Mouse (Mus musculus) liver, embryonic 14.5 days (tissue): ENCODE data around the gene Gm13023. TPM values are rescaled to one million over a fixed set of nuclear protein-coding genes. Genes with fewer than 3 reads are reported as not detected.
"Not testable (repeated sequence)": the region's sequence is repeated elsewhere in the genome, so short reads cannot be mapped to it uniquely, and the experiment has no call there.

Experiments used
- ATAC-seq: fragments of 200-750 bp; cut with Nextera tagmentation; 2 replicates; pipeline ENCODE4 v1.8.0; 2017; ENCODE audit warnings: moderate number of reproducible peaks, mild to moderate bottlenecking, moderate library complexity; ENCODE audit not compliant: insufficient read depth
- DNase-seq, 3 experiments: peaks; one replicate each; pipeline ENCODE4 v3.0.0-alpha.2; 2012 to 2013; ENCODE audit warnings: low read depth in 3 of 3, low spot score in 3 of 3
- H3K27ac ChIP-seq: fragments of 300-500 bp; sonication (generic); 2 replicates; pipeline ENCODE4 v1.5.1; 2014; ENCODE audit warnings: moderate library complexity, mild to moderate bottlenecking, control low read depth, inconsistent platforms
- H3K27me3 ChIP-seq: fragments of 300-500 bp; sonication (generic); 2 replicates; pipeline ENCODE4 v1.6.1; 2014; ENCODE audit warnings: mild to moderate bottlenecking, low read length, moderate library complexity; ENCODE audit not compliant: control insufficient read depth, insufficient read depth
- H3K36me3 ChIP-seq: fragments of 300-500 bp; sonication (generic); replicated peaks from 2 replicates; pipeline ENCODE4 v1.6.1; 2014; ENCODE audit warnings: low read depth; ENCODE audit not compliant: control insufficient read depth, insufficient read depth
- H3K4me1 ChIP-seq, 2 experiments: fragments of 200-500 bp in 1 of 2; fragments of 300-500 bp in 1 of 2; sonication (generic) in 1 of 2; replicated peaks; 2 replicates each; pipeline ENCODE4 v1.6.1; 2012 to 2014; ENCODE audit warnings: antibody characterized with exemption in 1 of 2, inconsistent platforms in 1 of 2, low read length in 1 of 2; ENCODE audit not compliant: control insufficient read depth in 2 of 2, insufficient read depth in 2 of 2
- H3K4me2 ChIP-seq: fragments of 300-500 bp; sonication (generic); 2 replicates; pipeline ENCODE4 v1.6.1; 2014; ENCODE audit warnings: low read depth, mild to moderate bottlenecking, control low read depth, moderate library complexity
- H3K4me3 ChIP-seq, 2 experiments: fragments of 200-500 bp in 1 of 2; fragments of 300-500 bp in 1 of 2; sonication (generic) in 1 of 2; 2 replicates each; pipeline ENCODE4 v1.5.1; 2012 to 2014; ENCODE audit warnings: low read depth in 2 of 2, low read length in 2 of 2, mild to moderate bottlenecking in 2 of 2, control low read depth in 1 of 2, inconsistent platforms in 1 of 2, moderate library complexity in 1 of 2; ENCODE audit not compliant: insufficient read depth in 1 of 2
- H3K9ac ChIP-seq: fragments of 300-500 bp; sonication (generic); replicated peaks from 2 replicates; pipeline ENCODE4 v1.6.1; 2014; ENCODE audit warnings: mild to moderate bottlenecking, control low read depth, moderate library complexity
- H3K9me3 ChIP-seq: fragments of 300-500 bp; sonication (generic); 2 replicates; pipeline ENCODE4 v1.6.1; 2016; ENCODE audit warnings: low read length, mixed read lengths; ENCODE audit not compliant: control insufficient read depth
- CTCF ChIP-seq: IDR thresholded peaks from 2 replicates; pipeline ENCODE4 v1.5.1; 2016; ENCODE audit warnings: antibody characterized with exemption, low read depth, control low read depth
- EP300 ChIP-seq: IDR thresholded peaks from 2 replicates; pipeline ENCODE4 v1.6.1; 2016; ENCODE audit warnings: antibody characterized with exemption, low read depth
- WGBS: fragments of 180-500 bp; shearing (Covaris S2); extraction: QIAGEN DNeasy Blood & Tissue Kit; methylation state at CpG from one replicate; pipeline ENCODE4 v1.1.7; 2014; ENCODE audit not compliant: insufficient replicate concordance; 5-methylcytosine and 5-hydroxymethylcytosine counted together
- polyA plus RNA-seq, 2 experiments: library from polyadenylated mRNA; depleted of rRNA in 1 of 2; stranded (reverse) in 1 of 2; unstranded in 1 of 2; fragments of >200 nt; fragmentation: Nextera tagmentation in 1 of 2; extraction: Ambion mirVana in 1 of 2; gene quantifications; 2 replicates each; pipeline versions ENCODE4 v1.2.1 to v1.2.3; 2012 to 2014

Gene Gm13023
- polyA plus RNA-seq (2012; rRNA removed) (not detected in 2 replicates), polyA plus RNA-seq (2014; fragmentation: Nextera tagmentation; extraction: Ambion mirVana) (not detected in 2 replicates)

GRCm38 (mm10) chr4:143789052-143789451 is at the start of gene Gm13023:
TSS of gene Gm13023 (plus strand) at chr4:143789352.
- not testable (repeated sequence) for H3K9ac ChIP-seq, H3K9me3 ChIP-seq, H3K27ac ChIP-seq, H3K27me3 ChIP-seq, H3K4me2 ChIP-seq, H3K36me3 ChIP-seq, H3K4me1 ChIP-seq, DNase-seq, ATAC-seq, H3K4me3 ChIP-seq
- 63% methylated on average over 3 of the region's 3 CpGs for WGBS

- Histone ChIP-seq H3K27me3 (no peaks in the 10 kb centered on the region), H3K27ac (no peak within 1 kb of the TSS), H3K36me3 (no peaks in the 10 kb centered on the region), H3K4me1 (no peaks in the 10 kb centered on the region), H3K9ac (no peak within 1 kb of the TSS), H3K4me2 (no peak within 1 kb of the TSS), H3K9me3 (no peaks in the 10 kb centered on the region), H3K4me3 (no peak within 1 kb of the TSS)
- WGBS: 46% methylated on average over 2 of the region's 2 CpGs
- ATAC-seq (no peak), DNase-seq (no peak)
- TF ChIP-seq CTCF (no peak), EP300 (no peak)
Measured at GRCm38 (mm10) chr4:143815993-143816392, 26.8 kb downstream of the Gm13023 start, which contains the start of gene Gm13084. TSS of gene Gm13084 (minus strand) at chr4:143816093.

Other genes starting within 250 kb of the Gm13023 start
- not detected in 2 replicates for gene BC080695, start 237.7 kb upstream of the Gm13023 start, polyA plus RNA-seq (2012; rRNA removed)
- not detected in 2 replicates for gene BC080695, start 237.7 kb upstream of the Gm13023 start, polyA plus RNA-seq (2014; fragmentation: Nextera tagmentation; extraction: Ambion mirVana)
- gene Gm13057, start 237.6 kb upstream of the Gm13023 start, polyA plus RNA-seq (2012; rRNA removed): not detected in 2 replicates
- gene Gm13057, start 237.6 kb upstream of the Gm13023 start, polyA plus RNA-seq (2014; fragmentation: Nextera tagmentation; extraction: Ambion mirVana): not detected in 2 replicates
- not detected in 2 replicates for gene Gm13083, start 174.3 kb upstream of the Gm13023 start, polyA plus RNA-seq (2012; rRNA removed)
- not detected in 2 replicates for gene Gm13083, start 174.3 kb upstream of the Gm13023 start, polyA plus RNA-seq (2014; fragmentation: Nextera tagmentation; extraction: Ambion mirVana)
- gene Gm13088, start 132.1 kb upstream of the Gm13023 start, polyA plus RNA-seq (2012; rRNA removed): not detected in 2 replicates
- not detected in 2 replicates for gene Gm13088, start 132.1 kb upstream of the Gm13023 start, polyA plus RNA-seq (2014; fragmentation: Nextera tagmentation; extraction: Ambion mirVana)
- not detected in 2 replicates for gene Gm13089, start 86.6 kb upstream of the Gm13023 start, polyA plus RNA-seq (2012; rRNA removed)
- not detected in 2 replicates for gene Gm13089, start 86.6 kb upstream of the Gm13023 start, polyA plus RNA-seq (2014; fragmentation: Nextera tagmentation; extraction: Ambion mirVana)
- not detected in 2 replicates for gene Gm13078, start 69.9 kb upstream of the Gm13023 start, polyA plus RNA-seq (2012; rRNA removed)
- gene Gm13078, start 69.9 kb upstream of the Gm13023 start, polyA plus RNA-seq (2014; fragmentation: Nextera tagmentation; extraction: Ambion mirVana): not detected in 2 replicates
- not detected in 2 replicates for gene Gm13084, start 26.7 kb downstream of the Gm13023 start, polyA plus RNA-seq (2012; rRNA removed)
- not detected in 2 replicates for gene Gm13084, start 26.7 kb downstream of the Gm13023 start, polyA plus RNA-seq (2014; fragmentation: Nextera tagmentation; extraction: Ambion mirVana)
- not detected in 2 replicates for gene Gm13103, start 57.1 kb downstream of the Gm13023 start, polyA plus RNA-seq (2012; rRNA removed)
- gene Gm13103, start 57.1 kb downstream of the Gm13023 start, polyA plus RNA-seq (2014; fragmentation: Nextera tagmentation; extraction: Ambion mirVana): not detected in 2 replicates
- not detected in 2 replicates for gene Pramef6, start 111.0 kb downstream of the Gm13023 start, polyA plus RNA-seq (2012; rRNA removed)
- gene Pramef6, start 111.0 kb downstream of the Gm13023 start, polyA plus RNA-seq (2014; fragmentation: Nextera tagmentation; extraction: Ambion mirVana): not detected in 2 replicates
- gene Pramef25, start 161.7 kb downstream of the Gm13023 start, polyA plus RNA-seq (2012; rRNA removed): not detected in 2 replicates
- not detected in 2 replicates for gene Pramef25, start 161.7 kb downstream of the Gm13023 start, polyA plus RNA-seq (2014; fragmentation: Nextera tagmentation; extraction: Ambion mirVana)
- gene Gm13101, start 177.6 kb downstream of the Gm13023 start, polyA plus RNA-seq (2012; rRNA removed): not detected in 2 replicates
- gene Gm13101, start 177.6 kb downstream of the Gm13023 start, polyA plus RNA-seq (2014; fragmentation: Nextera tagmentation; extraction: Ambion mirVana): not detected in 2 replicates
- not detected in 2 replicates for gene Pramef17, start 205.0 kb downstream of the Gm13023 start, polyA plus RNA-seq (2012; rRNA removed)
- not detected in 2 replicates for gene Pramef17, start 205.0 kb downstream of the Gm13023 start, polyA plus RNA-seq (2014; fragmentation: Nextera tagmentation; extraction: Ambion mirVana)